Mouse (Mus musculus) adrenal gland (tissue): Measurements from ENCODE around the gene Abca4.

Experiments used
- intact Hi-C: fragments of 180-260 bp; cut with DNase I; formaldehyde crosslinking; loops from one replicate; pipeline ENCODE4 v1.15.1; 2025

Gene Abca4

DNA sequence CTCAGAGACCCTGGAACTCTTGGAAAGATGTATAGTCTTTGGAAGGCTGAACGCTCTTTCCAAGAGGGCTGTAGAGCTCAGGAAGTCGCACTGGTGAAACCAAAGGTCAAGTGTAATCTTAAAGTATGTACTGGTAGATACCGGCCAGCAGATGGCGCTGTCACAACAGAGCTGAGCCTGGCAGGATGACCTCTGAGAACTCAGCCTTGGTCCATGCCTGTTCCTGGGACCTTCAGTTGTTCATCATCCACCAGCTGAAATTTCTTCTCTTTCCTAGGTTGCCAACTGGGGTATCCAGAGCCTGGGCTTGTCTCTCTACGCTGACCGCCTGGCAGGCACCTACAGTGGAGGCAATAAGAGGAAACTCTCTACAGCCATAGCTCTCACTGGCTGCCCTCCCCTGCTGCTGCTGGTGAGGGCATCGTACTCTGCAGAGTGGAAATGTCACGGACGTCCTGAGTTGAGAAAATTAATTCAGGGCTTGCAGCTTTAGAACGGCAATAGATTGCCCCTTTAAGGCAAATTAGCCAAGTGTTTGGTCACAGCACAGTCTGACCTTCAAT lies 125.5 kb downstream of the Abca4 start:
- intact Hi-C loops: no loop called here

DNA sequence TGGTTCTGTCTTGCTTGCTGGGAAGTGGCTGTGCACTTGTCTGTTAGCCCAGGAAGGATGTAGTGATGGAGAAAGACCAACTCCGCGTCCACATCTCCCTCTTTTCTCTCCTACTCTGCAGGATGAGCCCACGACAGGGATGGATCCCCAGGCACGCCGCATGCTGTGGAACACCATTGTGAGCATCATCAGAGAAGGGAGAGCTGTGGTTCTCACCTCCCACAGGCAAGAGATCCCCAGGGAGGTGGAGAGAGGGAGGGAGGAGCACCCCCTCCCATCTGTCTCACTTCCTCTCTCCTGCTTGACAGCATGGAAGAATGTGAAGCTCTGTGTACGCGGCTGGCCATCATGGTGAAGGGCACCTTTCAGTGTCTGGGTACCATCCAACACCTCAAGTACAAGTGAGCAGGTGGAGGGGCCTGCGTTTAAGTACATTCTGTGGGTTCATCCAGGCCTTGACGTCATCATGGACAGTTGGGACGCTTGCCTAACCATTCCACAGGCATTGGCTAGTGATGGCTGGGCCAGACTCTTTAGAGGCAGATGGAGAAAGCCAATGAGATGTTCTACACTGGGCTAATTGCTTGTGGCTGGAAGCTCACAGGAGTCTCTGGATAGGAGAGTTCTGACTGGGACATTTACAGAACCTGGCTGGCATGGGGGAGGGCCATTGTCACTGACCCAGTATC lies 126.5 kb downstream of the Abca4 start:
- intact Hi-C loops: no loop called here

DNA sequence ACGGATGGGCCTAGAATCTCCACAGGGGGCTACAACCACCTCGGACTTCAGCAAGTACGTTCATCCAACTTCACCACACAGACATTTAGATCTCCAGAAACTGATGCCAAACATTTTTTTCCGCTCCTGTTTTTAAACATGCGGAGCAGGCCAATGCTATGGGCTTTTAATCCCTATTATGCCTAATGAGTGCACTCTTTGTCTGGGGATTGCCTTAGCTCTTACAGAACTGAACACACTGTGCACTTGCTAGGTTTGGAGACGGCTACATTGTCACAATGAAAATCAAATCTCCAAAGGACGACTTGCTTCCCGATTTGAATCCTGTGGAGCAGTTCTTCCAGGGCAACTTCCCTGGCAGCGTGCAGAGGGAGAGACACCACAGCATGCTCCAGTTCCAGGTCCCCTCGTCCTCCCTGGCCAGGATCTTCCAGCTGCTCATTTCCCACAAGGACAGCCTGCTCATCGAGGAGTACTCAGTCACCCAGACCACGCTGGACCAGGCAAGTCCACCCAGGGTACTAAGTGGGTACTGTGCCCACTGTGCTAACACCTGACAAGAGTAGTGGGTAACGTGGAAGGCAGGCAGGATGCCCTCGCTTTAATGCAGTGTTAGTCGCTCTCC lies 129.4 kb downstream of the Abca4 start:
- intact Hi-C loops: no loop called here

DNA sequence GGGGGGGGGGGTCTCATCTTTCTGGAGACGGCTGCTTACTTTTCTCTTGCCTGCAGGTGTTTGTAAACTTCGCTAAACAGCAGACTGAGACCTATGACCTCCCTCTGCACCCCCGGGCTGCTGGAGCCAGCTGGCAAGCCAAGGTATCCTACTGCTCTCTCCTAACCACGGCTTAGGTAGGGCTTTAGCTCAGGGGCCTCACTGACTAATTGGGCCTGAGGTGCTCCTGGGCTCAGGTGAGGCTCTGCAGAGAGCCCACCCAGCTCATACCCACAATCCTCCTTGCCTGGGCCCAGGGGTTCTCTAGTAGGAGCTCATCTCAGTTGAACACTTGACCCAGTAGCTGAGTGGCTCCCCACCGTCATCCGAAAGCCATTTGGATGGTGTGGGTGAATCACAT lies 131.8 kb downstream of the Abca4 start:
- intact Hi-C loops: no loop called here

DNA sequence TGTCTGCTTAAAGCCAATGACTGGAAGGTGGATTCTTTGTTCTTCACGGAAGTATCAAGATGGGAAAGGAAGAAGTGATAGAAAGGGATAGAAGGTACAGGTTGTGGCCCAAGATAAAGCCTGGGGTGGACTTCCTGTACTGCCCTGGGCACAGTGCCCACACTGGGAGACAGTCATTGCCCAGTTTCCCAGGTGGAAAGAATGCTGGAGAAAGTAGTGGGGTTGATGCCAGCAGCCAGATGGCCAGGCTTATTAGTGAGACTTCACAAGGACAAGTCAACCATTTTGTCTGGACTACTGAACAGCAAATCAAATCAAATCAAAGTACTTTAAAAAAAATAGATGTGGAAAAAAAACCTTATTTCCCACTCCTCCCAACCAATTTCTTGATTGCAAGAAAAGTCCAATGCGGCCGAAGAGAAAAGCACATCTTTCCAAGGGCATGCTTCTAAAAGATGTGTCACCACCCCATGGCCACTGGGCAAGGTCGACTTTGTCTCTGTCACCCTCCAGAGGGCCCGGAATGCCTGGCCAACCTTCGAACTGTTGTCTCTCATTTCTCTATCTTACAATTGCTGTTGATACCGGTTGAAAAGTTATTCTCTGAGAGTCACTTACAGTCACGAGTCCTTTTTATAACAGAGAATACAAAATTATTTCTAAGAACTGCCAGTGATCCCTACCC lies 132.6 kb downstream of the Abca4 start:
- intact Hi-C loops: no loop called here

DNA sequence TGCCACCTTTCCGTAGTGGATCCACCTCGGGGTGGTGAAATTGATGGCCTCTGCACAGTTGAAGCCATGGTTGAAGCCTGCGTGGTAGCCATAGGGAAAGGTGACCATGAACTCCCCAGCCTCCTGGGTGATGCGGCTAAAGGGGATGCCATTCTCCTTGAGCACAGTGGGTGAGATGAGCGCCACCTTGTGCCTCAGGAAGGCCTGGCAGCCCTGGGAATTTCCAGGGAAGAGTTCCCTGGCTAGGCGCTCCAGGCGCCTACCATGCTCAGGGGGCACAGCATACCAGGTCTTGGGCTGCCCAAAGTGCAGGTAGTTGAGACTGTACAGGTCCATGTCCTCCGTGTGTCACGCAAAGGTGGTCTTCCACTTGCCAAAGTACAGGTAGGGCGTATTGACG lies 139.9 kb downstream of the Abca4 start:
- intact Hi-C loops: no loop called here

DNA sequence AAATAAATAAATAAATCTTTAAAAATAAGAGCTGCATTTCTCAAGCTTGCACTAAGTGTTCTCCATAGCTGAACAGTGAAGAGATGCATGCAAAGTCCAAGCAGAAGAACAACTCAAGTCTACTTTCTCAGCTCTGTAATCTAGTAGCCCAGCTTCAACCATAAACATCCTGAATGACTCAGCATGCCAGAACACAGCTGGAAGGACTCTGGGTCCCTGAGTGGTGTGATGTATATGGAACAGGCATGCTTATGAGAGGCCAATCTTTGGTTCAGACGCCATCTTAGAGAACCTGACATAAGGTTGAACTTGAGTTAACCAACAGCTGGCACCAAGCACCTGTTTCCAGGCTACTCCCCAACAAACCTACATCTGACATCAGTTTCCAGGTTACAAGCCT lies 142.7 kb downstream of the Abca4 start:
- intact Hi-C loops: no loop called here

DNA sequence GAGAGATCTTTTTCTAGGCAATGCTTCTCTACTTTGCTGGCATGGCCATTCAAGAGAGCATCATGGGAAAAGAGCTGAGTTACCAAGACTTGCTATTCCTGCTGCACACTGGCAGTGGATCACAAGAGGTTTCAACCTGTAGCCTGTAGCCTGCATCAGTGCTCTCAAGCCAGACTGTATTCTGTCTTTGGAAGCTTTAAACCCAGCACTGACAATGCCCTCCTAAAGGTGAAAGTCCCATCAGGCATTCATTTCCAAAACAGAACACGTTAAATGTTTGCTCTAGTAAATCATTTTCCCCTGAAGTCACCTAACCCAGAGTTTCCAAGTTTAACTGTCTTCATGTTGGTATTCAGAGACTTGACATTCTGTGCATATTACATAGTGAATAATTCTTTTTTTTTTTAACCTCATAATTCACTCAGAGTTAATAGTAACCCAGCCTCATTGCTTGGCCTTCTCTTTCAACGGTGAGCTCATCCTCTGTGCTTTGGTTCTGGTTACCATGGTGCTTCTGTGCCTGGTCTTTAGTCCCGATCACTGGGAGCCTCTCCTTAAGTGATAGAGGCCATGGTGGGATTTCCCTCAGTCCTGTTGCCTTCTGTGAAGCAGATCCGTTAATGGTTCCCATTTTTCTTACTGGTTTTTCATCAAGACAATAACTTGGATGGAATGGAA lies 152.5 kb downstream of the Abca4 start:
- intact Hi-C loops: loop anchor here (5.0 kb wide), 1 partner anchor 46 kb away; no protein-coding TSS in a partner anchor

DNA sequence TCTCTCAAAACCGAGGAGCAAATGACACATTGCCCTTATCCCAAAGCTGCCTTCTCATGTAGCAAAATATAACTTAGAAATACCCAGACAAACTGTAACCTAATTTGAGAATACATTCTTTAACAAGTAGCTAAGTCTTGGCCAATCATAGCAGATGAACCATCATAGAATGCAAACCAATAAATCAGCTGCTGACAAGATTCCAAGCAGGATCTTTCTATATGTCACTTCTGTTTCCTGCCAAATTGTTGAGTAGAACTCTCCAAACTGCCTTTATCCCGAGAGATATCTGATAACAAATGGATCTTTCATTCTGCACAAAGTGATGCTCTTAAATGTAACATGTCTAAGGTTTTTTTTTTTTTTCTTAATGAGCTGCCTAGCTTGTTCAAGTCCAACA lies 154.3 kb downstream of the Abca4 start:
- intact Hi-C loops: loop anchor here (5.0 kb wide), 1 partner anchor 44 kb away; no protein-coding TSS in a partner anchor

DNA sequence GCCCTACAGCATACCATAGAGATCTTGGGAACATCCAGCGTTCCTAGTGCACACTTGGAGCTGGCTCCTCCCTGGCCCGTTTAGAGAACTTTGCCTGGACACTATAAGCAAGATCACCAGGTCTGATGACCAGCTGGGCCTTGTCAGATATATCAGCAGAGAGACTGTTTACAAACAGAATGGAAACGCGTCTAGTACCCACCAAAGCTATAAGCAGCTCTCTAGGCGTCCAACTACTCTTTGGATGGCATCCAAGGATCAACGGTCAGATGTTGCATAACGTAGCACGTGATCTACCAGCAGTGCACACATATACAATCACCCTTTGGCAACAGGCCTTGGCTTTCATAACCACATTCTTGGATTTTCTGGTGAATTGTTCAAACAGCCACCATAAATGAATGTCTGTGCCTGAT lies 154.7 kb downstream of the Abca4 start:
- intact Hi-C loops: loop anchor here (5.0 kb wide), 1 partner anchor 43 kb away; no protein-coding TSS in a partner anchor

DNA sequence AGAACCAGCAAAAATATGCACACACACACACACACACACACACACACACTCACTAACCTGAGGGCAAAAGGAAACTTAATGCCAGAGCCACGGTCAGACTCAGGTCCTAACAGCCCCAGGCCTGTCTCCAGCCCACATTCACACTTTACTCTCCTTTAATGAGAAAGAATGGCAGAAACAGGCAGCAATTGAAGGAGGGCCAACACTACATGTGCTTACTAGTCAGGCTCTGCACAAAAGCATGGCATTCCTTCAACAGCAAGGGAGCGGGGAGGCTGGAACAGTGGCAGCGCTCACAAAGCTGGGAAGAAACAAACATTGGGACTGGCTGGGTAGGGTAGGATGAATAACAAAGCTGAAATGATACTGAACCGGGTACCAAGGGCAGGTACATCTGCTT lies 155.4 kb downstream of the Abca4 start:
- intact Hi-C loops: loop anchor here (5.0 kb wide), 1 partner anchor 43 kb away; no protein-coding TSS in a partner anchor

DNA sequence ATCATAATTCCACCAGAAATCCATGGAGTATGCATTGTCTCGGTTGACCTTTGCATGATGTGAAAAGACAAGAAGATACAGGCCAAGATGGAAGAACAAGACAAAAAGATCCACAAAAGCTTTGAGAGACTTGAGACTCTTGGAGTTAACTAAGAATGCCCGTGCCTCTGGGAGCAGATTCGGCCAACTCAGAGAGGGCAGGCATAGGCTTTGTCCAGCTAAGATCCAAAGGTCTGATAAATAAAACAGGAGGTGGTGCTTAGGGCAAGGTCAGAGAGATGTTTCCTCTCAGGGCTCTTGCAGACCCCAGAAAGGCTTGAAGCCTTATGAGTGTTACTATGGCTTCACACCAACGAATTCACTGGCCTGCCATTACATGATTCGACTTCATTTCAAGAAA lies 155.8 kb downstream of the Abca4 start:
- intact Hi-C loops: no loop called here

DNA sequence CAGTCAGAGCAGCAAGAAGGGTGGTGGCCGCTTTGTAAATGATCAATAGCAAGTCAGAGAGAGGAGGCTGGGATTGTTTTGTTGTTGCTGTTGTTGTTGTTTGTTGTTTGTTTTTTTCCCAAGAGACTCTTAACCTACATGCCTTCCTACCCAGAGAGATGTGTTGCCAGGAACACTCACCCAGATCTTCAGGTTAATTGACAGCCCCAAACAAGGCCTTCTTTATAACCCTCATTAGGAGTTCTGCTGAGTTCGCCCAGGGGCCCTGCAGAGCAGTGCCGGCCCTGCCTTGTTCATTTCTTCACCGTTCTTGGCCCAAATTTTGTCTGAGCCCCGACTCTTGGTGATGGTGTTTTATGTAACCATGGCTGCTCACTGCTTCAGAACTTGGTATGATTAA lies 156.2 kb downstream of the Abca4 start:
- intact Hi-C loops: no loop called here

DNA sequence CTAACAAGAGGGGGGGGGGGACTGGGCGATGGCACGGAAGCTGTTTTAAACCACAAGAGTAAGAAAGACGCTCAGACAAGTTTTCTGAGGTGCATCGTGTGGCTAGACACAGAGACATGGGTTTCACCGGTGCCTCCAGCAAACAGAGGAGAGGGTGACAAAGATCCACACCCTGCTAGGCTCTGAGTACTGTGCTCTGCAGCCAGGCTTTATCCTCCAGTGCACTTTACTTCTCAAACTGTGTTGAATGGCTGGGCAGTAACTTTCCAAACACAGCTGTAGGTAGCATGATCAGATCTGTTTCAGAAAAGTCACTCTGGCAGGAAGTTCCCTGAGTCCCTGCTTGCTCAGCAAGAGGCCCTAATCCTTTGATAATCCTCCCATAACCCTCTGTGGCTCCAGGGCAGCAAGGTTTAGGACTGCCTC lies 158.1 kb downstream of the Abca4 start:
- intact Hi-C loops: no loop called here

DNA sequence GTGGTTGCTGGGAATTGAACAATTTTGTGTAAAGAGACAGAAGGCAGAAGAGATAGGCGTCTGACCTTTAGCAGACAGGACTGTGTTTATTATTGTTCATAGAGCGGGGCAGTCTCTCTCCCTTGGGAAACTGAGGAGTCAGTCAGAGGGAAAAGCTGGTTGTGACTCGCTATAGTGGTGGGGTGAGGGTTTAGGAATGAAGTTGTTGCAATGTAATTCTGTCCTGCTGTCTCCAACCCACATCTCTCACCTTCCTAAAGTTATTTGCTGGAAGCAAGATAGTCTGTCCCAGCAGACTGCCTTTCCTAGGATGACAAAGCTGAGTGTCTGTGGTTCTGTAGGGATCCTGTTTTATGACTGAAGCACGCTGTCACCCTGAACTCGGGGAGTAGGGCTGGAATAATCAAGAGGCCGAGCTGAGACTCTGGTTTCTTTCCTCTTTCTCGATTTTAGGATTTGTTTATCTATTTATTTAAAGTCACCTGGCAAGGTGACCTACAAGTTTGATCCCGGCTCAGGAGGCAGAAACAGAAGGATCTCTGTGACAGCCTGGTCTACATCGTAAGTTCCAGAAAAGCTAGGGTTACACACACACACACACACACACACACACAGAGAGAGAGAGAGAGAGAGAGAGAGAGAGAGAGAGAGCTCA lies 159.6 kb downstream of the Abca4 start:
- intact Hi-C loops: no loop called here

DNA sequence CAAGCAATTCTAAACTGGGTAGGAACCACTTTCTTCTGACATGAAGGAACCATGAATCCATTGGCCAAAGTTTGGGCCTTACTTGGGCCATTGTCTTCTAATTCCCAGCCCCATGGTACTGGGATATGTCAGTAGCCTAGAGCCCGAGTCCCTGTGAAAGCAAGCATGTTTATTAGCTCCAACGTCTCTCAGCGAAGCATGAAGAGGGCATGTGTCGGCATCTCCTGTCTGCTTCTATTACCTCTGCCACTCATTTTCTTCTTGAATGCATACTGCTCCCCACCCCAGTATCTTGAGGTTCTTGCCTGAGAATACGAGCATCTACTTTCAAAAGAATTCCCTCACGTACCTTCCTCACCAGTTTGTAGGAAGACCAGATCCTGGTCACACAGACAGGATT lies 161.5 kb downstream of the Abca4 start:
- intact Hi-C loops: no loop called here

DNA sequence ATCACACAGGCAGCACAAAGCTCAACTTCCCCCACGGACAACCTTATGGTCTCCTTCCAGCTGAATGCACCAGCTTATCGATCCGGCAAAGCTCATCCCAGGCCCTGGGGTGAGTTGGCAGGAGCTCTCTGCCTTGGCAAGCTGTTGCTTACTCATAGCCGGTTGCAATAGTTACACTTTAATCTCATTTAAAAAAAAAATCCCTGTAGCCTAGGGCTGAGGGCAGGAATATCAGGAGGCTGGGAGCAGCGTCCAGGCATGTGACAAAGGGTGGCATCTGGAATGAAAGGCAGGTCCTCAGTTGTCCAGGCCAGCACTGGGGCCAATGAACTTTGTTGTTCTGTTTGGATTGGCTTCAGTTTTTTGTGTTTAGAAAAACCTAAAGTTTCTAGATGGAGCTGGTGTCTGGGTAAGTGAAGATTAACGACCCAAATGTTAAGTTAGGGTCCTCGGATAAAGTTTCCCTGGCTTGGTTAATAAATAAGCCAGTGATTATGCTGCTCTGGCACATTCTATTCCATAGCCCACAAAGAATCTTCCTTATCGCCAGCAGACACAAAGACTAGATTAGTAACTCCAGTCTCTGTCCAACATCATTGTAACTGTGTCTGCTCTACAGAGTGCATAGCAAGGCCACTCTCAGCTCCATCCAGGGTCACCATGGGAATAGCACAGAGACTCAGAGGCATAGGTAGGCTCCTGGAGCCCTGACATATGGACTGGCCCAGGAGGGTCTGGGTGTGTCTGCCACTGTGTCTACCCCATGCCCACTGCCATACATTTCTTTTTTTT lies 162.2 kb downstream of the Abca4 start:
- intact Hi-C loops: no loop called here

DNA sequence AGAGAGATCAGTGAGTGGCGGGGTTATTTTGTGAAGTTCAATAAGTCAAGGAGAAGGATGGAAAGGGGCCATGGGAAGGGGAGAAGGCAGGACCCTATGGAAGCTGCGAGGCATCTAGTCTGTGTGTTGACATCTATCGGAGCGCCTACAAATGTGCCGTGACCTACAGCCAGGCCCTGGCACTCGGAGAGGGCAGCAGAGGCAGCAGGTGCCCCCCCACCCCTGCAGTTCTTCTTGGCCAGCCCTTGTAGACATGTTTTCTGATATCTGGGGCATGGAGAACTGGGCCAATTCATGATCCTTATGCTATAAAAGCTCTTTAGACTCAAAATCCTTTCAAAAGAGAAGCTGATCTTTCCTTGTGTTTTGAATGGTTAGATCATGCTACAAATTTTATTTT lies 163.5 kb downstream of the Abca4 start:
- intact Hi-C loops: no loop called here

DNA sequence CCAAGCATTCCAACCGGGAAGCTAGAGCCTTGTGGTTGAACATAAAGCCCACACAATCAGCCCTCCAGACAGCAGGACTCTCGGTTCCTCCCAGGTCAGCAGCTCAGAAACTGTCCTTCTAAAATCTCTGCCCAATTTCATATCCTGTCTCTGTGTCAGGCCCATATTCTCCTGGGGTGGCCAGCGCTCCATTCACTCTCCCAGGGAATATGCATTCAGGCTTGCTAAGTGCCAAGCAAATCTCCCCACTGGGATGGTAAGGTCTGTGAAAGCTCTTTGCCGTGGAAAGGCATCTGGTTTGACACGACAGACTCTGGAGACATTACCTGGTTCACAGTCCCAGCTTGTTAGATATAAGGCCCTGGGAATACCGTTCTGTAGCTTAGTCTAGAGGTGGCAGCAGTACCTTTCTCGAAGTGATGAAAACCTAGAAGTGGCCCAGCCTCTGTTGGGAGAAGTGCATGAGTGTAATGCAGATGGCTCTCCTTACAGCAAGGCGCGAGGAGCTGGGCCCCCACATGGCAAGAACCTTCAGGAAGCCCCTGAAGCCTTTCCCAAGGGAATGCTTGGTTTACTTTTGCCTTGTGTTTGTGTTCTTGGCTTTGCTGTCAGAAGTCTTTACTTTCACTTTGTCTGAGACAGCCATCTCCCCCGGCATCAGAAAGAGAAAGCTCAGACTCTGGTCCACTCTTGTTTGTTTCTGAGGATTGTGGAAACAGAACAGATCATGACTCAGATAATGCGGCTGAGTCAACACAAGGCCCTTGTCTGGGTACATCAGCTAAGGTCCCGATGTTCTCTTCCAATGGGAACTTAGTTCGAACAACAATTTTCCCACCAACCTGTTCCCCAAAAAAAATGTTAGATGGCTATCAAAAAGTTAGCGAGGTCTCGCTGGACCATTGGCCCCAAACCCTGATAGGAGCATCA lies 164.3 kb downstream of the Abca4 start:
- intact Hi-C loops: no loop called here
